Mouse (Mus musculus): ENCODE data around the gene Enkd1. TPM values are rescaled to one million over a fixed set of nuclear protein-coding genes. Genes with fewer than 3 reads are reported as not detected.

The Enkd1 gene
- polyA plus RNA-seq, 1 experiment from 2014 or later, result 27.4 TPM

- ATAC-seq, result no peak
- Histone ChIP-seq H3K27me3 (no peaks in the 10 kb centered on the region), H3K9me3 (replicated peaks) (no peaks in the 10 kb centered on the region), H3K27ac (no peak overlapping the region), H3K4me3 (no peak overlapping the region), H3K4me1 (no peaks in the 10 kb centered on the region), H3K9ac (no peak overlapping the region), H3K36me3 (ENCODE audit: poor library complexity, severe bottlenecking) (peaks cover 29% of the 10 kb centered on the region), H3K4me2 (no peak overlapping the region)
- 93% methylated on average over 15 of the region's 15 CpGs for WGBS
Observed at GRCm38 (mm10) chr8:105716302-105716945, 8.4 kb upstream of the Enkd1 start.

- H3K9me3 ChIP-seq (replicated peaks), result no peaks in the 10 kb centered on the region
- WGBS, result 77% methylated on average over 6 of the region's 6 CpGs
- H3K36me3 ChIP-seq (ENCODE audit: poor library complexity, severe bottlenecking), result peaks cover 21% of the 10 kb centered on the region
- H3K27me3 ChIP-seq, result no peaks in the 10 kb centered on the region
- no peak for ATAC-seq
- no peak overlapping the region for H3K4me2 ChIP-seq
- H3K27ac ChIP-seq, result no peak overlapping the region
- H3K9ac ChIP-seq, result no peak overlapping the region
- H3K4me3 ChIP-seq, result no peak overlapping the region
- H3K4me1 ChIP-seq, result no peaks in the 10 kb centered on the region
Observed at GRCm38 (mm10) chr8:105715042-105715441, 7.0 kb upstream of the Enkd1 start.

GRCm38 (mm10) chr8:105714139-105714538 lies 6.1 kb upstream of the Enkd1 start:
- no peaks in the 10 kb centered on the region for H3K9me3 ChIP-seq (replicated peaks)

GRCm38 (mm10) chr8:105712286-105712685 lies 4.3 kb upstream of the Enkd1 start:
- H3K4me2 ChIP-seq, result no peak overlapping the region
- H3K27ac ChIP-seq, result no peak overlapping the region
- H3K9me3 ChIP-seq (replicated peaks), result no peaks in the 10 kb centered on the region
- H3K27me3 ChIP-seq, result no peaks in the 10 kb centered on the region
- H3K36me3 ChIP-seq (ENCODE audit: poor library complexity, severe bottlenecking), result peaks cover 19% of the 10 kb centered on the region
- 90% methylated on average over 3 of the region's 3 CpGs for WGBS
- H3K9ac ChIP-seq, result no peak overlapping the region
- H3K4me3 ChIP-seq, result no peak overlapping the region
- peaks cover 5% of the 10 kb centered on the region for H3K4me1 ChIP-seq
- ATAC-seq, result no peak

More at GRCm38 (mm10) chr8:105714139-105714538, 6.1 kb upstream of the Enkd1 start:
- Histone ChIP-seq H3K27ac (no peak overlapping the region), H3K4me1 (no peaks in the 10 kb centered on the region), H3K27me3 (no peaks in the 10 kb centered on the region), H3K4me3 (no peak overlapping the region), H3K9ac (no peak overlapping the region), H3K4me2 (no peak overlapping the region), H3K36me3 (ENCODE audit: poor library complexity, severe bottlenecking) (peaks cover 21% of the 10 kb centered on the region)
- WGBS, result 13% methylated on average over 3 of the region's 3 CpGs
- peak; percentile 54; the same call in 1 of the 2 replicates for ATAC-seq

- 75% methylated on average over 13 of the region's 14 CpGs for WGBS
- H3K4me1 ChIP-seq, result peaks cover 19% of the 10 kb centered on the region
- H3K4me2 ChIP-seq, result no peak overlapping the region
- H3K9me3 ChIP-seq (replicated peaks), result no peaks in the 10 kb centered on the region
- no peak for ATAC-seq
- H3K27ac ChIP-seq, result no peak overlapping the region
- no peak overlapping the region for H3K9ac ChIP-seq
- no peaks in the 10 kb centered on the region for H3K27me3 ChIP-seq
- H3K36me3 ChIP-seq (ENCODE audit: poor library complexity, severe bottlenecking), result peaks cover 4% of the 10 kb centered on the region
- no peak overlapping the region for H3K4me3 ChIP-seq
Observed at GRCm38 (mm10) chr8:105709317-105709716, 1.3 kb upstream of the Enkd1 start.

GRCm38 (mm10) chr8:105708675-105709074 lies 665 bp upstream of the Enkd1 start:
- H3K27ac ChIP-seq, result no peak overlapping the region
- peaks cover 19% of the 10 kb centered on the region for H3K4me1 ChIP-seq
- 0 out of 2 replicates have a peak overlapping the region, but pooled peaks have one; percentile 70 for H3K4me3 ChIP-seq
- 95% methylated on average over 8 of the region's 8 CpGs for WGBS
- peaks cover 10% of the 10 kb centered on the region for H3K36me3 ChIP-seq (ENCODE audit: poor library complexity, severe bottlenecking)
- H3K27me3 ChIP-seq, result no peaks in the 10 kb centered on the region
- no peak overlapping the region for H3K9ac ChIP-seq
- ATAC-seq, result no peak
- no peak overlapping the region for H3K4me2 ChIP-seq
- no peaks in the 10 kb centered on the region for H3K9me3 ChIP-seq (replicated peaks)

- Histone ChIP-seq H3K36me3 (ENCODE audit: poor library complexity, severe bottlenecking) (peaks cover 25% of the 10 kb centered on the region), H3K9ac (0 out of 2 replicates have a peak overlapping the region, but pooled peaks have one; percentile 17), H3K4me2 (peak overlapping the region; percentile 95), H3K9me3 (replicated peaks) (no peaks in the 10 kb centered on the region), H3K27me3 (no peaks in the 10 kb centered on the region), H3K27ac (no peak overlapping the region), H3K4me1 (peaks cover 29% of the 10 kb centered on the region), H3K4me3 (peak overlapping the region; percentile 70)
- no peak for ATAC-seq
- WGBS, result 73% methylated on average over 12 of the region's 12 CpGs
Observed at GRCm38 (mm10) chr8:105706426-105706825, 1.6 kb downstream of the Enkd1 start.

GRCm38 (mm10) chr8:105704955-105705354 lies 3.1 kb downstream of the Enkd1 start:
- no peak for ATAC-seq
- Histone ChIP-seq H3K27ac (no peak overlapping the region), H3K27me3 (no peaks in the 10 kb centered on the region), H3K4me1 (peaks cover 34% of the 10 kb centered on the region), H3K9me3 (replicated peaks) (no peaks in the 10 kb centered on the region), H3K9ac (no peak overlapping the region), H3K4me2 (no peak overlapping the region), H3K36me3 (ENCODE audit: poor library complexity, severe bottlenecking) (peaks cover 25% of the 10 kb centered on the region), H3K4me3 (no peak overlapping the region)
- 92% methylated on average over 6 of the region's 6 CpGs for WGBS

- Histone ChIP-seq H3K36me3 (ENCODE audit: poor library complexity, severe bottlenecking) (peaks cover 30% of the 10 kb centered on the region), H3K9ac (no peak overlapping the region), H3K4me1 (peaks cover 41% of the 10 kb centered on the region), H3K27me3 (no peaks in the 10 kb centered on the region), H3K4me2 (no peak overlapping the region), H3K4me3 (no peak overlapping the region), H3K9me3 (replicated peaks) (no peaks in the 10 kb centered on the region), H3K27ac (no peak overlapping the region)
- no peak for ATAC-seq
- 94% methylated on average over 34 of the region's 34 CpGs for WGBS
Observed at GRCm38 (mm10) chr8:105704146-105704812, 3.7 kb downstream of the Enkd1 start.

- H3K27me3 ChIP-seq, result no peaks in the 10 kb centered on the region
- H3K9me3 ChIP-seq (replicated peaks), result no peaks in the 10 kb centered on the region
- no peak overlapping the region for H3K4me3 ChIP-seq
- ATAC-seq, result no peak
- 94% methylated on average over 24 of the region's 24 CpGs for WGBS
- H3K36me3 ChIP-seq (ENCODE audit: poor library complexity, severe bottlenecking), result peaks cover 41% of the 10 kb centered on the region
- no peak overlapping the region for H3K4me2 ChIP-seq
- no peak overlapping the region for H3K27ac ChIP-seq
- peaks cover 41% of the 10 kb centered on the region for H3K4me1 ChIP-seq
- no peak overlapping the region for H3K9ac ChIP-seq
Observed at GRCm38 (mm10) chr8:105702731-105703415, 5.1 kb downstream of the Enkd1 start.

- peak; percentile 2; the same call in 1 of the 2 replicates for ATAC-seq
- H3K9ac ChIP-seq, result peak overlapping the region; percentile 80
- H3K4me1 ChIP-seq, result peaks cover 33% of the 10 kb centered on the region
- WGBS, result 33% methylated on average over 18 of the region's 18 CpGs
- H3K9me3 ChIP-seq (replicated peaks), result no peaks in the 10 kb centered on the region
- H3K4me3 ChIP-seq, result peak overlapping the region; percentile 70
- peaks cover 50% of the 10 kb centered on the region for H3K36me3 ChIP-seq (ENCODE audit: poor library complexity, severe bottlenecking)
- H3K27me3 ChIP-seq, result no peaks in the 10 kb centered on the region
- peak overlapping the region; percentile 94 for H3K27ac ChIP-seq
- peak overlapping the region; percentile 96 for H3K4me2 ChIP-seq
Observed at GRCm38 (mm10) chr8:105702001-105702401, 6.0 kb downstream of the Enkd1 start.

Data from forebrain, embryonic 13.5 days (tissue).